Mouse (Mus musculus) CH12.LX (cell line): Measurements from ENCODE around the gene Psmf1. TPM values are rescaled to one million over a fixed set of nuclear protein-coding genes. Genes with fewer than 3 reads are reported as not detected.

Source experiments
- polyA plus RNA-seq: library from polyadenylated mRNA; unstranded; fragments of >175 nt; gene quantifications from 2 replicates; pipeline ENCODE4 v1.2.1, GENCODE M21; 2012; ENCODE audit warnings: low read depth; ENCODE audit not compliant: insufficient read length
- total RNA-seq, 2 experiments: library from RNA; depleted of rRNA; stranded (reverse); fragments of 300-350 nt in 1 of 2; fragments of >200 nt in 1 of 2; gene quantifications; 2 replicates each; pipeline ENCODE4 v1.2.3; 2012 to 2014

Psmf1 gene
- total and polyA plus RNA-seq, 3 experiments: 29.5 to 59.7 (median 32.5) TPM

Other genes with a start within 250 kb of the Psmf1 start
- 48.3 and 64.5 TPM in 2 replicates for gene Fkbp1a, start 201.7 kb downstream of the Psmf1 start, total RNA-seq (2012; rRNA removed)
- gene Fkbp1a, start 201.7 kb downstream of the Psmf1 start, total RNA-seq (2014; rRNA removed): 71.1 and 76.5 TPM in 2 replicates
- gene Fkbp1a, start 201.7 kb downstream of the Psmf1 start, polyA plus RNA-seq: 369 and 388 TPM in 2 replicates
- gene Sdcbp2, start 171.6 kb downstream of the Psmf1 start, total RNA-seq (2012; rRNA removed): 1.4 and 2.3 TPM in 2 replicates
- gene Sdcbp2, start 171.6 kb downstream of the Psmf1 start, total RNA-seq (2014; rRNA removed): 1.4 and 2.4 TPM in 2 replicates
- gene Sdcbp2, start 171.6 kb downstream of the Psmf1 start, polyA plus RNA-seq: 0.93 and 1.1 TPM in 2 replicates
- not detected in 2 replicates for gene Snph, start 111.6 kb downstream of the Psmf1 start, total RNA-seq (2012; rRNA removed)
- not detected in 2 replicates for gene Snph, start 111.6 kb downstream of the Psmf1 start, total RNA-seq (2014; rRNA removed)
- gene Snph, start 111.6 kb downstream of the Psmf1 start, polyA plus RNA-seq: not detected in 2 replicates
- not detected in 2 replicates for gene Rad21l, start 75.7 kb downstream of the Psmf1 start, total RNA-seq (2012; rRNA removed)
- not detected in 2 replicates for gene Rad21l, start 75.7 kb downstream of the Psmf1 start, total RNA-seq (2014; rRNA removed)
- not detected in 2 replicates for gene Rad21l, start 75.7 kb downstream of the Psmf1 start, polyA plus RNA-seq
- gene Tmem74b, start 42.2 kb downstream of the Psmf1 start, total RNA-seq (2012; rRNA removed): 0.21 TPM in 1 of 2 replicates, not detected in the other
- gene Tmem74b, start 42.2 kb downstream of the Psmf1 start, total RNA-seq (2014; rRNA removed): not detected in 2 replicates
- not detected in 2 replicates for gene Tmem74b, start 42.2 kb downstream of the Psmf1 start, polyA plus RNA-seq
- gene Rspo4, start 98.7 kb upstream of the Psmf1 start, total RNA-seq (2012; rRNA removed): not detected in 2 replicates
- not detected in 2 replicates for gene Rspo4, start 98.7 kb upstream of the Psmf1 start, total RNA-seq (2014; rRNA removed)
- not detected in 2 replicates for gene Rspo4, start 98.7 kb upstream of the Psmf1 start, polyA plus RNA-seq
- 0.04 TPM in 1 of 2 replicates, not detected in the other for gene Angpt4, start 167.0 kb upstream of the Psmf1 start, total RNA-seq (2012; rRNA removed)
- not detected in 2 replicates for gene Angpt4, start 167.0 kb upstream of the Psmf1 start, total RNA-seq (2014; rRNA removed)
- gene Angpt4, start 167.0 kb upstream of the Psmf1 start, polyA plus RNA-seq: not detected in 2 replicates
- gene Fam110a, start 236.0 kb upstream of the Psmf1 start, total RNA-seq (2012; rRNA removed): 8.9 and 9.8 TPM in 2 replicates
- gene Fam110a, start 236.0 kb upstream of the Psmf1 start, total RNA-seq (2014; rRNA removed): 3.0 and 3.7 TPM in 2 replicates
- 5.2 and 6.3 TPM in 2 replicates for gene Fam110a, start 236.0 kb upstream of the Psmf1 start, polyA plus RNA-seq